Mouse (Mus musculus): ENCODE data around the gene Gm6890. TPM values are rescaled to one million over a fixed set of nuclear protein-coding genes. Genes with fewer than 3 reads are reported as not detected.

Gm6890 gene
- not detected for polyA plus RNA-seq (2014; fragmentation: Illumina TruSeq; extraction: RNeasy Lipid Tissue Mini Kit (QIAGEN cat#74804); ENCODE audit: low read depth, low replicate concordance)

DNA sequence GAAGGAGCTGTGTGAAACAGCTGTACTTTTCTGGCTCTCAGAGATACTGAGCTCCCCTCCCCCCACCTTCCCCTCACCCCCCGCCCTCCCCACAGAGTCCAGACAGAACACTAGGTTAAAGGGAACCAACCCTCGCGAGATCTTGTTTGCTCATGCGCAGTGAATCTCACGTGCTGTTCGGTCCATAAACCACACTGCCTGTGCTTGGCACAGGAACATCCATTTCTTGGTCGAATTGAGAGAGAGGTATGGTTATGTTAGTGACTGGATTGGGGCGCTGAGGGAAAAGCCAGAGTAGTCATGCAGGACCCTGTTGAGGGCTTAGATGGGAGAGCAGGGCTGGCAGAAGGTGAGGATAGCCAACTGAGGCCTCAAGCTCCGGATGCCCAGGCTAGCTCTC lies at the start of gene Gm6890:
Gene Gm6890 (plus strand): TSS at position 301 of the 400 bp plus-strand sequence.

Other genes starting within 250 kb of the Gm6890 start
- not detected for gene Olfr1326-ps1, start 166.0 kb upstream of the Gm6890 start, polyA plus RNA-seq (2014; fragmentation: Illumina TruSeq; extraction: RNeasy Lipid Tissue Mini Kit (QIAGEN cat#74804); ENCODE audit: low read depth, low replicate concordance)
- gene Olfr1325, start 148.2 kb upstream of the Gm6890 start, polyA plus RNA-seq (2014; fragmentation: Illumina TruSeq; extraction: RNeasy Lipid Tissue Mini Kit (QIAGEN cat#74804); ENCODE audit: low read depth, low replicate concordance): not detected
- gene Gm5640, start 95.3 kb upstream of the Gm6890 start, polyA plus RNA-seq (2014; fragmentation: Illumina TruSeq; extraction: RNeasy Lipid Tissue Mini Kit (QIAGEN cat#74804); ENCODE audit: low read depth, low replicate concordance): not detected
- gene Gm5936, start 96.3 kb downstream of the Gm6890 start, polyA plus RNA-seq (2014; fragmentation: Illumina TruSeq; extraction: RNeasy Lipid Tissue Mini Kit (QIAGEN cat#74804); ENCODE audit: low read depth, low replicate concordance): not detected

Measured in kidney, adult 10 weeks (tissue).